Mouse (Mus musculus) liver, embryonic 16.5 days (tissue): ENCODE measurements around the gene Gm5617. TPM values are rescaled to one million over a fixed set of nuclear protein-coding genes. Genes with fewer than 3 reads are reported as not detected.
"Not testable (repeated sequence)": the region's sequence is repeated elsewhere in the genome, so short reads cannot be mapped to it uniquely, and the experiment has no call there.

Experiments used
- ATAC-seq: fragments of 200-750 bp; cut with Nextera tagmentation; 2 replicates; pipeline ENCODE4 v1.8.0; 2017; ENCODE audit warnings: low read depth, mild to moderate bottlenecking, moderate number of reproducible peaks, moderate library complexity
- H3K27ac ChIP-seq: fragments of 300-500 bp; sonication (generic); 2 replicates; pipeline ENCODE4 v1.5.1; 2014; ENCODE audit warnings: mild to moderate bottlenecking, low read length
- H3K27me3 ChIP-seq: fragments of 300-500 bp; sonication (generic); 2 replicates; pipeline ENCODE4 v1.6.1; 2014; ENCODE audit warnings: low read depth, low read length, mixed read lengths; ENCODE audit not compliant: control insufficient read depth, insufficient read depth
- H3K36me3 ChIP-seq: fragments of 300-500 bp; sonication (generic); 2 replicates; pipeline ENCODE4 v1.6.1; 2014; ENCODE audit warnings: mild to moderate bottlenecking; ENCODE audit not compliant: control insufficient read depth, insufficient read depth
- H3K4me1 ChIP-seq: fragments of 300-500 bp; sonication (generic); 2 replicates; pipeline ENCODE4 v1.6.1; 2014; ENCODE audit warnings: low read depth, low read length, mixed read lengths; ENCODE audit not compliant: control insufficient read depth
- H3K4me2 ChIP-seq: fragments of 300-500 bp; sonication (generic); 2 replicates; pipeline ENCODE4 v1.6.1; 2014; ENCODE audit warnings: low read depth, low read length, mixed read lengths
- H3K4me3 ChIP-seq: fragments of 300-500 bp; sonication (generic); 2 replicates; pipeline ENCODE4 v1.5.1; 2014; ENCODE audit warnings: low read depth, mild to moderate bottlenecking, low read length
- H3K9ac ChIP-seq: fragments of 300-500 bp; sonication (generic); 2 replicates; pipeline ENCODE4 v1.6.1; 2014; ENCODE audit warnings: low read depth, low read length
- H3K9me3 ChIP-seq: fragments of 300-500 bp; sonication (generic); replicated peaks from 2 replicates; pipeline ENCODE4 v1.6.1; 2016; ENCODE audit warnings: low read length; ENCODE audit not compliant: control insufficient read depth
- WGBS: fragments of 180-500 bp; shearing (Covaris S2); extraction: QIAGEN DNeasy Blood & Tissue Kit; methylation state at CpG from one replicate; pipeline ENCODE4 v1.1.7; 2014; ENCODE audit not compliant: insufficient replicate concordance; 5-methylcytosine and 5-hydroxymethylcytosine counted together
- microRNA-seq: library from miRNA; unstranded; fragments of <30 nt; microRNA quantifications from one replicate; pipeline ENCODE4, GENCODE M21; 2016
- polyA plus RNA-seq: library from polyadenylated mRNA; unstranded; fragments of >200 nt; fragmentation: Nextera tagmentation; extraction: Ambion mirVana; gene quantifications from 2 replicates; pipeline ENCODE4 v1.2.1, GENCODE M21; 2015

Gene Gm5617
- polyA plus RNA-seq, 1 experiment from 2014 or later = 17.3 TPM

GRCm38 (mm10) chr9:48537616-48538015 is 42.4 kb downstream of the Gm5617 start:
- H3K27me3 ChIP-seq = peaks cover 10% of the 10 kb centered on the region
- not testable (repeated sequence) for H3K4me2 ChIP-seq, H3K9me3 ChIP-seq, H3K4me1 ChIP-seq, H3K9ac ChIP-seq, H3K4me3 ChIP-seq, H3K27ac ChIP-seq, ATAC-seq, H3K36me3 ChIP-seq
- WGBS = 41% methylated on average over 1 of the region's 1 CpGs

GRCm38 (mm10) chr9:48538044-48538645 is 42.9 kb downstream of the Gm5617 start:
- Histone ChIP-seq H3K27ac (no peak overlapping the region), H3K4me3 (no peak overlapping the region), H3K4me1 (no peaks in the 10 kb centered on the region), H3K27me3 (peaks cover 10% of the 10 kb centered on the region), H3K36me3 (no peaks in the 10 kb centered on the region), H3K9ac (no peak overlapping the region), H3K4me2 (no peak overlapping the region), H3K9me3 (peaks cover 4% of the 10 kb centered on the region)
- WGBS = 5% methylated on average over 17 of the region's 17 CpGs
- no peak for ATAC-seq

- 0 out of 2 replicates have a peak overlapping the region, but pooled peaks have one; percentile 3 for H3K4me3 ChIP-seq
These were observed 43.4 kb downstream of the Gm5617 start for GRCm38 (mm10) chr9:48538688-48539087.

More at GRCm38 (mm10) chr9:48538688-48539087, 43.4 kb downstream of the Gm5617 start:
- H3K36me3 ChIP-seq = no peaks in the 10 kb centered on the region
- H3K4me1 ChIP-seq = no peaks in the 10 kb centered on the region
- H3K4me2 ChIP-seq = no peak overlapping the region
- peaks cover 10% of the 10 kb centered on the region for H3K27me3 ChIP-seq
- 19% methylated on average over 12 of the region's 12 CpGs for WGBS
- no peak overlapping the region for H3K27ac ChIP-seq
- ATAC-seq = no peak
- peaks cover 4% of the 10 kb centered on the region for H3K9me3 ChIP-seq
- H3K9ac ChIP-seq = no peak overlapping the region

Small RNAs within 50 kb of the gene (microRNA-seq; reads per million reads assigned to microRNA genes)
- gene Gm23653 = not detected

Other genes starting within 250 kb of the Gm5617 start
- gene Nxpe2, start 142.0 kb upstream of the Gm5617 start, polyA plus RNA-seq = 120 and 126 TPM in 2 replicates
- 76.8 and 85.6 TPM in 2 replicates for gene Rexo2, start 14.8 kb upstream of the Gm5617 start, polyA plus RNA-seq
- gene Rbm7, start 143 bp upstream of the Gm5617 start, polyA plus RNA-seq = 49.8 and 52.7 TPM in 2 replicates
- gene Nnmt, start 109.7 kb downstream of the Gm5617 start, polyA plus RNA-seq = 0.37 and 0.44 TPM in 2 replicates